Mouse (Mus musculus) c-Kit-negative CD71-positive TER-119-positive erythroid progenitor cells, embryonic 14.5 days (primary cell): ENCODE results near the gene Phf2.
A peak's percentile ranks its signal among the peaks of the same experiment; 100 is the strongest.

ENCODE experiments used
- DNase-seq: peaks from one replicate; pipeline ENCODE4 v3.0.0-alpha.2; 2013; ENCODE audit warnings: low read depth, low spot score

Gene Phf2

GRCm38 (mm10) chr13:48870771-48871731 lies at the start of gene Phf2:
Phf2 (minus strand) TSS chr13:48871119.
- DNase-seq = no peak

DNA sequence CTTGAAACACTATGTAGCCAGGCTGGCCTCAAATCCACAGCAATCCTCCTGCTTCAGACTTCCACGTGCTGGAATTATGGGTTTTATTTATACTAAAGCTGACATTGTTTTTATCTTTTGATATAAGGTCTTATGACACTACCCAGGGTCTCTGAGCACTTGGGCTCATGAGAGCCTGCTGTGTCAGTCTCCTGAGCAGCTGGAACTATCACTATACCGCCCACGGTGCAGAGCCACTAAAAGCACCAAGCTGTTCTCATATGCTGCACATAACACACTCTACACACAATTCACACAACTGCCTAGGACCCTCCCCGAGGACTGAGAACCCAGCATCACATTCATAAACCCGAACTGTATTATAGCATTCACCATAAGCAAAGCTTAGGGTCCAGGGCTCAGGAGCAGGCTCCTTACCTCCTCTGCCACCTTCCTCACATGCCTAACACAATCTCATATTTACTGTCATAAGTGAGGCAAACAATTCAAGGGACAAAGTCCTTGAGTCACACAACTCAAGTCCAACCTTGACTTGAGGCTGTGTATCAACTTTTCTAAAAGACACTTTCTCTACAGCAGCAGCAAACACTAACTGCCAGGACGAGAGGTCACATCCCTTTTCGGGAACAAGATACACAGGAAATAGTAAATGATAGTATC lies 49.0 kb upstream of the Phf2 start:
- DNase-seq = no peak

DNA sequence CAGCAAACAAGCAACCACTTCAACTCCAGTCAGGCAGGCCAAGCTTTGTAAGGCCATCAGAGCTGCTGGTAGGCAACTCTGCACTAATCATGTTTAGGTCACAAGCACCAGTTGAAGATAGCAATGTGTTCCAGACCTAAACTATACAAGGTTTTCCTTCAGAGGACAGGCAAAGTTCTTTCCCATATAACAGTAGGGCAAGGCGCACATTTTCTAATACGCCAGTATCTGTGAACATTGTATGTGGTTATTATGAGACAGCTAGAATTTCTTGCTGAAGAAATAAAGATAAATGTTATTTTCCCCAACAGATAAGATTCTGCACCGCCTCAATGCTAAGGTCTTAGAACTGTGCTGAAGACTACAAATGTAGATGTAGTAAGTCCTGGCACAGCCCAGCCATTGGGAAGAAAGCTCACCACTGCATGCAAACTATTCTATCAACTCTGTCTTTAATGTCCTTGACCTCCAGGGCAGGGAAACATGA lies 46.2 kb upstream of the Phf2 start:
- no peak for DNase-seq

DNA sequence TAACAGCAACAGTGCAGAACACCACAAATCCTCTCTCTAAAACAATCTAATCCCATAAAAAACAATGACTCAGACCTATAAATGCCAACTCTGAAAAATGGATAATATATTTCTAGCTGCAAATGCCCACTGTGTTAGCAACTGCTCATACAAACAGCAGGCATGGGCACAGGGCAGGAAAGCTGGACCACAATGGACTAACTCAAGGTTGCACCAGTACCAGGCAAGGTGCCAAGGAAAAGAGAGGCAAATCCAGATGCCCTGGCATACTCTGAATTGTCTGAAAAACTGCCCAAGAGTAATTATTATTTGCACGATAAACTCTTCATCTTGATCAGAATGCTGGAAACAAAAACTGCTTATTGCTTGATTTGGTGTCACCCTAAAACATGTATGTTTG lies 42.8 kb upstream of the Phf2 start:
- no peak for DNase-seq

DNA sequence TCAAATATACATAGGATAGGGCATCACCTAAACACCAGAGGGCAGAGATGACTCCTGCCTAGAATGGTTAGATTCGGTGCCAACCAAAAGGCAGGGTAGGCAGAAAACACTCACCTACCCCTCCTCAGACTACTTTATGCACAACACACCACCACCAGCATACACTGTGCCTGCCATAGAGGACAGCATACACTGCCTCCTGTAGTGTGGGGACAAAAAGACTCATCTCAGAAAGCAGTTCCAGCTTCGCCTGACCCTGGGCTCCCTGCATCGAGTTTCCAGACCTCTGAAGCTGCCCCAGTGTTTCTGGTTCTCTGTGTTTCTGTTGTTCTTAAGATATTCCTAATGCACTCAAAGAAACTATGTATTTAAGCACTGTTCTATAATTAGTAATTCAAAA lies 42.2 kb upstream of the Phf2 start:
- no peak for DNase-seq

GRCm38 (mm10) chr13:48911426-48911825 lies 40.5 kb upstream of the Phf2 start:
- DNase-seq = no peak

DNA sequence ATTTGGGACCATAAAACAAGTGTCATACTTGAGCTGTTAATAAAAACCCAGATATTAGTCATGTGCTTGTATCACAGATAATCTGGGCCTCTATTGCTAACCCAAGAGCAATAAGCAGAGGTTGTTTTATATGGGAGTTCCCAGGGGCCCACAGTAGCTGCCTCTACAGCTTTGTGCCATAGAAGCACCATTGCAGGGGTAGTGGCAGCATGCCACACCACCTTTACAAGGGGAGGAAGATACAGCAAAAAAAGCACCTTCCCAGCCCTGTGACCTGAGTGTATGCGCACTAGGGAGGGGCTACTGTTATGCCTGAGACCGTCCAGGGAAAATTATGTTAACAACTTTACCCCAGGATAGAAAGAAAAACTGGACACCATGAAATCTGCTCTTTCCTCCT lies 34.5 kb upstream of the Phf2 start:
- no peak for DNase-seq

GRCm38 (mm10) chr13:48895376-48895775 lies 24.5 kb upstream of the Phf2 start:
- no peak for DNase-seq

- no peak for DNase-seq
Observed at GRCm38 (mm10) chr13:48890260-48890960, 19.5 kb upstream of the Phf2 start.

GRCm38 (mm10) chr13:48878534-48878933 lies 7.6 kb upstream of the Phf2 start:
- peak; percentile 91 for DNase-seq

DNA sequence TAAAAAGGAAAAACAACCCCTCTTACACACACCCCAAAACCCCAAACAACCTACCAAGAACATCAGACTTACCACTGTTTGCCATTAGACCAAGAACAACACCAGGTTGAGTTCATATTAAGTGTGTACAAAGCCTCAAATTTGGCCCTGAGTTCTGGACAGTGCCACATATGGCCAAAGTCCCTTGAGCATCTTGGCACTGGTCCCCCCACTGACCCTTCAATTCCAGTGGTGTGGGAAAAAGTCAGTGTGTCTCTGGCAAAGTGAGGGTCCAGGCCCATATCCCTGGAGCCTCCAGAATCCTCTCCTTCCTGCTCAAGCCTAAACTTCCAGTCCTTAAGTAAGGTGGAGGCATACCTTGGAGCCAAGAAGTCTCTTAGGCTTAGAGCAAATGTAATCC lies 6.9 kb upstream of the Phf2 start:
- DNase-seq = no peak

DNA sequence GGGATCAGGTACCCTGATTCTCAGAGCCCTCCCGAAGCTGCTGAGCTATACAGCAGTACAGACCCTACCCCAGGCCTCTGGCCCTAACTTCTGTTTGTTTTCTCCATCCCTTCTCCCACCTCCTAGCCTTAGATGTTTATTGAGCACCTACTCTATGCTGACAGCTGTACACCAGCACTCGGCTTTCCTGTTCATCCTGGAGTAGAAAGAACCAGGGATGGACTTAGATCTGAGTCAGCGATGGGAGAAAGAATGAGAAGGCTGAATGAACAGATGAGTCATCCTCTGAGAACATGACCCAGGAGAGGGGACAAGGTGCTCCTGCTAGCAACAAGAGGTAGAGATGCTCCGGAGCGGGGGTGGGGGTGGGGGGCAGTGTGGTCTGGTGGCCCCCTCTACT lies 1.8 kb upstream of the Phf2 start:
- DNase-seq = no peak

- no peak for DNase-seq
Observed at GRCm38 (mm10) chr13:48871887-48872606, 1.1 kb upstream of the Phf2 start.

- DNase-seq = no peak
Observed at GRCm38 (mm10) chr13:48869950-48870770, 759 bp downstream of the Phf2 start.

- no peak for DNase-seq
Observed at GRCm38 (mm10) chr13:48869600-48869949, 1.3 kb downstream of the Phf2 start.

DNA sequence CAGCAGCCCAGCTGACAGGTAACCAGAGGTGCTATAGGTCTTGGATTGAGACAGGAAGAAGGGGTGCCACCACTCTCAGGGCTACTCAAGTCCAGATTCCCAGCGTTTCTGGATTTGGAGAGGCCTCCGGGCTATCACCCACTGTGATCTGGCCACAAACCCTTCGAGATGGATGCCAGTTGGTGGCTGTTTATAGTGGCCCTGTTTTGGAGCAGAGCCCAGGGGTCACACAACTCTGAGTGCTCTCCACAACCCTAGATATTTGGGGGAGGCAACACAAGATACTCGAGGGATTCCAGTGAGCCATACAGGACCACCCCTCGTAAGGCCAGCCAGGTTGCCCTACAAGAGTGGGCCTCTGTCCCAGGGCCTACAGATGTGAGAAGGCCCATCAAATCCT lies 1.8 kb downstream of the Phf2 start:
- DNase-seq = no peak

- no peak for DNase-seq
Observed at GRCm38 (mm10) chr13:48864673-48865356, 6.1 kb downstream of the Phf2 start.

GRCm38 (mm10) chr13:48863556-48863955 lies 7.4 kb downstream of the Phf2 start:
- DNase-seq = no peak

DNA sequence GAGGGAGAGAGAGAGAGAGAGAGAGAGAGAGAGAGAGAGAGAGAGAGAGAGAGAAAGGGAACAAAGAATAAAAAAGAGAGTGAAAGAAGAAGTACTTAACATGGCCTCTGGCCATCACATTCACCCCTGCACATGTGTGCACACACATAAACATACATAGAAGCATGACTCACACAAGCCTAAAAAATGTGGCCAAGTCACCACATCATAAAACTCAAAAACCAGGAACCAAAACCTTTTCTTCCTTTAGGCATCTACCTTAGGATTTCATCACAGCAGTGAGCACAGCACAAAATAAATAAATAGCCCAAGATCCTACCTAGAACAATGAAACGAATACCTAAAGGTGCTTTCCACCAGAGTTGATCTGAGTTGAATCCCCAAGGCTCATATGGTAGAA lies 9.0 kb downstream of the Phf2 start:
- DNase-seq = no peak

- DNase-seq = no peak
Observed at GRCm38 (mm10) chr13:48858779-48859178, 12.1 kb downstream of the Phf2 start.
